Mouse (Mus musculus) embryo, embryonic 11.5 days (tissue): ENCODE data around the gene Bloc1s1.

ENCODE experiments used
- DNase-seq: peaks from one replicate; pipeline ENCODE4 v3.0.0-alpha.2; 2012; ENCODE audit warnings: low read depth, low spot score

The Bloc1s1 gene

GRCm38 (mm10) chr10:128909567-128910028, 14.2 kb downstream of the Bloc1s1 start:
- DNase-seq = peak; percentile 71

- no peak for DNase-seq
Measured at GRCm38 (mm10) chr10:128908778-128909448, 14.9 kb downstream of the Bloc1s1 start.

DNA sequence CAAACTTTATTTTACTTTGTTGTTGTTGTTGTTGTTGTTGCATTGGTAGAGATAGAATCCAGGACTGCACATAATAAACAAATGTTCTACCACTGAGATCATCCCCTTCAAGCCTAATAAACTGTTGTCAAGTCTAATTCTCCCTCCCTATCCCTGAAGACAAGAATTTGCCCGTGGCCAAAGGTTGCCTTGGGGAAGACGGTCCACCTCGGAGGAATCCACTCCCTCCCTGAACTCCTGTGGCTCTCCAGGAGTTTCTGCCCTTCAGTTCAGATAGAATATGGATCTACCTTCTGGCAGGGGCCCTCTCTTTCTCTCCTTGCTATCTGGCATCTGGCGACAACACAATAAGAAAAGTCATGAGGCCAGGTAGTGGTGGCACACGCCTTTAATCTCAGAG, 19.0 kb downstream of the Bloc1s1 start:
- DNase-seq = no peak

GRCm38 (mm10) chr10:128902409-128902988, 21.3 kb downstream of the Bloc1s1 start:
- no peak for DNase-seq

DNA sequence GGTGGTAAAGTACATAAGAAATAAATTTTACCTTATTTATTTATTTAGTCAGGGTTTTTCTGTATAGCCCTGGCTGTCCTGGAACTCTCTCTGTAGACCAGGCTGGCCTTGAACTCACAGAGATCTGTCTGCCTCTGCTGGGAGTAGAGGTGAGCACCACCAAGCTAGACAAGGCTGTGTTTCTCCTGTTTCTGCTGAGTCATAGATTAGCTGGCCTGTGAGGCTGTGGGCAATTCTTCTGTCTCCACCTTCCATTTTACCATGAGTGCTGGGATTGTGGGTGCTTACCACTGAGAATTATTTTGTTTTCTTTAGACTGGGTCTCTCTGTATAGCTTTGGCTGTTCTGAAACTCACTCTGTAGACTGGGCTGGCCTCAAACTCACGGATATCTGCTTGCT, 22.4 kb downstream of the Bloc1s1 start:
- DNase-seq = no peak

GRCm38 (mm10) chr10:128900698-128901097, 23.1 kb downstream of the Bloc1s1 start, which contains the start of gene Cd63:
Cd63 (plus strand) TSS chr10:128900989.
- no peak for DNase-seq

DNA sequence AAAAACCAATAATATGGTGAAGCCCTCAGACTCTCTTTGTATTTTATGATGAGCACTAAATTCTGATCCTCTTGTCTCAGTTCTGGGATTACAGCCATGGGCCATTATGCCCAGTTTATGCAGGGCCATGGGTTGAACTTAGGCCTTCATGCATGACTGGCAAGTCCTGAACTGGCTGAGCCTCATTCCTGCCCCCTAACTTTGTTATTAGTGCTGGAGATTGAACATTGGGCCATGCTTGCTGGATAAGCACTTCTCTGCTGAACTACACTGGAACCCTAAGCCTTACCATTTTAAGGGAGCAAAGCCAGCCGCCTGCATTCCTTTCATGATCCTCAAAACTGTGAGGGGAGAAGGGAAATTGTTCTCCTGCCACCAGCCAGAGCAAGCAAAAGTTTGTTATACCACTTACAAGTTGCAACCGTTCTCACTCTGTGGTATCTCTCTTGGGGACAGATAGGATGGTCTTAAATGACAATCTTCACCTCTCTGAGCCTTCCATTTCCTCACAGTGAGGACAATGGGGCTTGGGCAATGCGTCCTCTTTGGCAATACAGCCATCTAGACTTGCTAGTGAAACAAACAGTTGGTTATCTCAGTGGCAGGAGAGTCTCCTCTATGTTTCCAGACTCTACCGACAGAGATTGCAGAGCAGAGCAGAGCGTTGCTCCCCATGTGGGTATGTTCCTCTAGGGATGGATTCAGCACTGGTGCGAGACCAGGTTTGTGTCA, 23.9 kb downstream of the Bloc1s1 start:
- DNase-seq = no peak

DNA sequence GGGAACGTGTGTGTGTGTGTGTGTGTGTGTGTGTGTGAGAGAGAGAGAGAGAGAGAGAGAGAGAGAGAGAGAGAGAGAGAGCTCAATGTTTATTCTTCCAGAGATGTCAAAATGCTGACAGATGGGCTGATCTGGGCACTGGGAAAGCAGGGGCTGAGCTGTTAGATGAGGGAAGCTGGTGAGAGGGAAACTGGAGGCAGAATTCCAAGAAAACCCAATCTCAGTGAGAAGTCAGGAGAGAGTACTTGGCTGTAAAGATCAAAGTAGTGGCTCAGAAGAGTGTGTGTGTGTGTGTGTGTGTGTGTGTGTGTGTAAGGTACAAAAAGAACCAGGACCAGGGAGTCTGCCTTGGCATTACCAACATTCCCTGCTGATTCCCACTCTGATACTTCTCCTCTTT, 26.3 kb downstream of the Bloc1s1 start:
- DNase-seq = no peak

- no peak for DNase-seq
Measured at GRCm38 (mm10) chr10:128896807-128897206, 27.0 kb downstream of the Bloc1s1 start.

GRCm38 (mm10) chr10:128895952-128896693, 27.7 kb downstream of the Bloc1s1 start:
- DNase-seq = no peak

DNA sequence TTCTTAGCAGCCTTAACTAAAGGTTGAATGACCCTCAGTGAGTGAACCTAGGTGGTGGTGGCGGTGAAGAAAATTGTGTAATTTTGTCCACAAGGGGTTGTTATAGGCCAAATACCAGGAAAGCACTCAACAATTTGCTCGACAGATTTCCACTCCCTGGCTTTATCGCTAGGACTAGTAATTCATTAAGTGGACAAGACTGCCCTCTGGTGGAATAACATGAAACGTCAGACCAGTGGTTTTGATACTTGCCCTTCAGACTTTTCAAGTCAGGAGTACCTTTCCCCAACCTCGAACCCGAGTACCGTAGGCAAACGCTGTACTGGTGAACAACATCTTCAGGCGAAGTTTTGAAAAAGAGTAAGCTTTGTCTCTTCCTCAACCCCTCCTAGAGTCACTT, 28.4 kb downstream of the Bloc1s1 start:
- DNase-seq = peak; percentile 81

GRCm38 (mm10) chr10:128892246-128892645, 31.6 kb downstream of the Bloc1s1 start:
- no peak for DNase-seq

- DNase-seq = peak; percentile 77
Measured at GRCm38 (mm10) chr10:128891296-128892094, 32.3 kb downstream of the Bloc1s1 start, which contains the start of gene Gdf11. Gdf11 (minus strand) TSS chr10:128891718.

GRCm38 (mm10) chr10:128890383-128891295, 33.2 kb downstream of the Bloc1s1 start:
- DNase-seq = no peak

GRCm38 (mm10) chr10:128889846-128890245, 34.0 kb downstream of the Bloc1s1 start:
- DNase-seq = no peak

- DNase-seq = peak; percentile 67
Measured at GRCm38 (mm10) chr10:128888941-128889827, 34.7 kb downstream of the Bloc1s1 start.

DNA sequence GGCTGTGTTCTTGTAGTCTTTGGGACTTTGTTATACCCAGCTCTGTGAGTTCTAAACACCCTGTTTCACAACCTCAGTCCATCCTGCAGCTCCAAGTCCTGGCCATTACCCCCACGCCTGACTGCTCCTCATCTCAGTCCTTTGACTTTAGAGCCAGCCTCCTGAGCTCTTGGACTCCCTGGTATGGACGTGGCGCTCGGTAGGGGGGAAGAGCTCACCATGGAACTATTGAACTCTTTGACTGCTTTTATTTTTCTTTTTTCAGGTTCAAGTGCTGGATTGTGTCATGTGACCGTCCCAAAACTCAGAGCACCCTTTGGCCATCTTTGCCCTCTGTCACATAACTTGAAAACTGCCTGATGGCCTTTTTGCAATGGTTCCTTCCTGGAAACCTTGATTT, 41.8 kb downstream of the Bloc1s1 start:
- DNase-seq = no peak

GRCm38 (mm10) chr10:128878811-128879210, 45.0 kb downstream of the Bloc1s1 start:
- no peak for DNase-seq

DNA sequence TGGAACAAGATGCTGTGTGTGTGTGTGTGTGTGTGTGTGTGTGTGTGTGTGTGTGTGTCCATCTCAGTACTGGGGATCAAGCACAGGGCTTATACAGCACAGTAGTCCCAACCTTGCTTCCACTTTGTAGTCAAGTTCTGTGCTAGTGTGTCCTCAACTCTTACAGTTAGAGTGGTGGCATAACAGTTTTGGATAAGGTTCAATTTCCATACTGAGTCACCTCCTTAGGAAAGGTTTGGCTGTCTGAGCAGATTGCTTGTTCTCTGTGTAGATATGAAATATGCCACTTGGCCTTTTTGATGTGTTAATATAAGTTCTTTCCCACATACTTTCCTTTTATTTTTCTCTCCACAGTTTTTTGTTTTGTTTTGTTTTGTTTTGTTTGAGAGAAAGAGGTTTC, 45.5 kb downstream of the Bloc1s1 start:
- no peak for DNase-seq
